8 mouse cellular contexts compared by ENCODE assay signal in the genomic region with DNA sequence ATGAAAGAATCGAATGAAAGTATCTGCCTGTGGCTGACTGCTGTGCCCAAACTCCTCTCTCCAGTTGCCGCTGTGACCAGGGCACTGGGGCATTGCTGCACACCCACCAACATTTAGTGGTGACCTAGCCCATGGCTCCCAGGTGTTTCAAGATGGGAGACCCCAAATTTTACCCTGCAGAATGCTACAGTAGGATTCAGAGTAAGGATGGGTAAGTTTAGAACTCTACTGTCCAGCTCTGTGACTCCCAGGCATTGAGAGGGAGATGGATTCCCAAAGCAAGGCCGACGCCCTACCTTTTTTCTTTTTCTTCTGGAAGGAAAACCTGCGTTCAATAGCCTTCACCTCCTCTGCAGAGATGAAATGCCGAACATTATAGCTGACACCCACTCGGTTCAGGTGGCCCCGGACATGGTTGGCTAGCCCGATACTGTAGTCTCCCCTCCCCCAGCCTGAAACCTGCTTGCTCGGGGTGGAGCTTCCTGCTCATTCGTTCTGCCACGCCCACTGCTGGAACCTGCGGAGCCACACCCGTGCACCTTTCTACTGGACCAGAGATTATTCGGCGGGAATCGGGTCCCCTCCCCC. TPM values are rescaled to one million over a fixed set of nuclear protein-coding genes. Genes with fewer than 3 reads are reported as not detected.
DNase-seq lines count a peak whose midpoint lies in the region; ATAC-seq and TF ChIP-seq lines count a peak whose summit lies in the region.

No protein-coding gene starts in this region.

- ATAC-seq in lung, embryonic 16.5 days (ENCODE audit: low read depth), result peak; percentile 32; the same call in 1 of the 2 replicates
- ATAC-seq in forebrain, embryonic 13.5 days, result no peak
- ATAC-seq in stomach, embryonic 16.5 days (ENCODE audit: insufficient read depth, low FRiP score), result peak; percentile 56; the same call in 1 of the 2 replicates

- no peaks in the 10 kb centered on the region for H3K36me3 ChIP-seq in lung, embryonic 16.5 days (ENCODE audit: control insufficient read depth, insufficient read depth, low read length)
- peaks cover 9% of the 10 kb centered on the region; the same call in 1 of the 2 replicates for H3K36me3 ChIP-seq in forebrain, embryonic 13.5 days (ENCODE audit: poor library complexity, severe bottlenecking)
- H3K36me3 ChIP-seq in liver, adult 2 months (ENCODE audit: control insufficient read depth, insufficient read depth, low read length), result peaks cover 1% of the 10 kb centered on the region; the same call in 1 of the 2 replicates
- H3K36me3 ChIP-seq in stomach, embryonic 16.5 days (ENCODE audit: control insufficient read depth, insufficient read depth, low read length), result no peaks in the 10 kb centered on the region

- H3K79me2 ChIP-seq in liver, adult 2 months (ENCODE audit: control insufficient read depth, insufficient read depth, low read length), result no peaks in the 10 kb centered on the region

- peak overlapping the region; percentile 52 for H3K4me2 ChIP-seq in lung, embryonic 16.5 days (ENCODE audit: low read depth, low read length)
- H3K4me2 ChIP-seq in forebrain, embryonic 13.5 days, result peak overlapping the region; percentile 50
- peak overlapping the region; percentile 51 for H3K4me2 ChIP-seq in stomach, embryonic 16.5 days (ENCODE audit: low read depth, low read length)

- H3K9me3 ChIP-seq in lung, embryonic 16.5 days (ENCODE audit: control insufficient read depth, low read length), result no peaks in the 10 kb centered on the region
- no peaks in the 10 kb centered on the region for H3K9me3 ChIP-seq in forebrain, embryonic 13.5 days (replicated peaks)
- no peaks in the 10 kb centered on the region for H3K9me3 ChIP-seq in stomach, embryonic 16.5 days (replicated peaks; ENCODE audit: control insufficient read depth, low read length)

- peak overlapping the region; percentile 65 for H3K9ac ChIP-seq in lung, embryonic 16.5 days (ENCODE audit: low read length)
- H3K9ac ChIP-seq in forebrain, embryonic 13.5 days, result no peak overlapping the region
- H3K9ac ChIP-seq in liver, adult 2 months (ENCODE audit: low read depth, low read length), result no peak overlapping the region
- peak overlapping the region; percentile 60 for H3K9ac ChIP-seq in stomach, embryonic 16.5 days (ENCODE audit: low read length)

- intact Hi-C loops in gastrocnemius, postnatal 36 days (cut with DNase I), result no loop called here

- TF ChIP-seq CTCF in liver, adult 2 months (IDR thresholded peaks at IDR 0.05; ENCODE audit: low read depth, low read length), result no peak

- 20% methylated on average over 10 of the region's 17 CpGs for WGBS in lung, embryonic 16.5 days
- 10% methylated on average over 14 of the region's 17 CpGs for WGBS in forebrain, embryonic 13.5 days
- WGBS in liver, adult 2 months, result 21% methylated on average over 12 of the region's 17 CpGs
- WGBS in stomach, embryonic 16.5 days, result 16% methylated on average over 11 of the region's 17 CpGs

- peak overlapping the region; percentile 68; the same call in 1 of the 2 replicates for H3K27ac ChIP-seq in lung, embryonic 16.5 days (ENCODE audit: low read length)
- no peak overlapping the region for H3K27ac ChIP-seq in forebrain, embryonic 13.5 days
- no peak overlapping the region for H3K27ac ChIP-seq in liver, adult 2 months (replicated peaks; ENCODE audit: insufficient read depth, low read depth, low read length)
- H3K27ac ChIP-seq in stomach, embryonic 16.5 days (ENCODE audit: low read length), result peak overlapping the region; percentile 65

- no peak for DNase-seq in lung, postnatal 4 days
- DNase-seq in liver, adult 2 months (ENCODE audit: extremely low read depth, low read depth, low spot score), result no peak
- no peak for DNase-seq in ovary, postnatal 14 days (ENCODE audit: low spot score)
- no peak for DNase-seq in urinary bladder, adult 2 months (ENCODE audit: low spot score)
- no peak for DNase-seq in gastrocnemius, postnatal 36 days

- peak overlapping the region; percentile 50 for H3K4me3 ChIP-seq in lung, embryonic 16.5 days (ENCODE audit: low read length)
- H3K4me3 ChIP-seq in forebrain, embryonic 13.5 days, result peak overlapping the region; percentile 29
- 0 out of 2 replicates have a peak overlapping the region, but pooled peaks have one; percentile 4 for H3K4me3 ChIP-seq in liver, adult 2 months (ENCODE audit: insufficient read depth, low read depth, low read length)
- peak overlapping the region; percentile 45 for H3K4me3 ChIP-seq in stomach, embryonic 16.5 days (replicated peaks; ENCODE audit: low read length)

- TF ChIP-seq POLR2A in liver, adult 2 months (IDR thresholded peaks at IDR 0.05; ENCODE audit: extremely low read depth, insufficient read depth, low read length), result no peak

- H3K27me3 ChIP-seq in lung, embryonic 16.5 days (ENCODE audit: control insufficient read depth, insufficient read depth, low read depth, low read length), result no peaks in the 10 kb centered on the region
- H3K27me3 ChIP-seq in forebrain, embryonic 13.5 days, result no peaks in the 10 kb centered on the region
- H3K27me3 ChIP-seq in liver, adult 2 months (ENCODE audit: control insufficient read depth, insufficient read depth, low read length), result no peaks in the 10 kb centered on the region
- no peaks in the 10 kb centered on the region for H3K27me3 ChIP-seq in stomach, embryonic 16.5 days (ENCODE audit: control insufficient read depth, insufficient read depth, low read length)

- H3K4me1 ChIP-seq in lung, embryonic 16.5 days (replicated peaks; ENCODE audit: control insufficient read depth, insufficient read depth, low read length), result peaks cover 11% of the 10 kb centered on the region
- peaks cover 9% of the 10 kb centered on the region; the same call in 1 of the 2 replicates for H3K4me1 ChIP-seq in forebrain, embryonic 13.5 days
- H3K4me1 ChIP-seq in liver, adult 2 months (ENCODE audit: control insufficient read depth, insufficient read depth, low read length), result no peaks in the 10 kb centered on the region; the same call in 1 of the 2 replicates
- peaks cover 5% of the 10 kb centered on the region for H3K4me1 ChIP-seq in stomach, embryonic 16.5 days (ENCODE audit: control insufficient read depth, insufficient read depth, low read length)

RNA-seq across cellular contexts. Expression of a gene that starts 18.7 kb away (rescaled TPM):
- 101 and 108 TPM in 2 replicates for polyA plus RNA-seq in lung, embryonic 16.5 days (2015; fragmentation: Nextera tagmentation; extraction: Ambion mirVana)
- polyA plus RNA-seq in forebrain, embryonic 13.5 days (2015; fragmentation: Nextera tagmentation; extraction: Ambion mirVana), result 113 and 119 TPM in 2 replicates
- 25.2 and 26.7 TPM in 2 replicates for total RNA-seq in liver, adult 2 months (2014; rRNA removed)
- 40.5 and 62.0 TPM in 2 replicates for polyA plus RNA-seq in liver, adult 2 months (2012; rRNA removed)
- polyA plus RNA-seq in stomach, embryonic 16.5 days (2015; fragmentation: Nextera tagmentation; extraction: Ambion mirVana), result 72.0 and 78.9 TPM in 2 replicates
- 149 and 154 TPM in 2 replicates for polyA plus RNA-seq in urinary bladder, adult 2 months (2012; rRNA removed)
- total RNA-seq in gastrocnemius, postnatal 36 days (2021), result 10 to 100 TPM; 24.9 to 30.0 TPM

RNA-seq across cellular contexts. Expression of a gene that starts 20.2 kb away (rescaled TPM):
- 22.6 and 27.0 TPM in 2 replicates for polyA plus RNA-seq in lung, embryonic 16.5 days (2015; fragmentation: Nextera tagmentation; extraction: Ambion mirVana)
- 26.6 and 27.7 TPM in 2 replicates for polyA plus RNA-seq in forebrain, embryonic 13.5 days (2015; fragmentation: Nextera tagmentation; extraction: Ambion mirVana)
- total RNA-seq in liver, adult 2 months (2014; rRNA removed), result 1.8 and 2.7 TPM in 2 replicates
- 10.4 and 14.0 TPM in 2 replicates for polyA plus RNA-seq in liver, adult 2 months (2012; rRNA removed)
- 23.7 and 24.5 TPM in 2 replicates for polyA plus RNA-seq in stomach, embryonic 16.5 days (2015; fragmentation: Nextera tagmentation; extraction: Ambion mirVana)
- 28.3 and 34.2 TPM in 2 replicates for polyA plus RNA-seq in urinary bladder, adult 2 months (2012; rRNA removed)
- 10 to 100 TPM; 11.2 to 11.6 TPM for total RNA-seq in gastrocnemius, postnatal 36 days (2021)

RNA-seq across cellular contexts. Expression of a gene that starts 34.3 kb away (rescaled TPM):
- polyA plus RNA-seq in lung, embryonic 16.5 days (2015; fragmentation: Nextera tagmentation; extraction: Ambion mirVana), result 1.7 and 4.0 TPM in 2 replicates
- 0.26 and 0.32 TPM in 2 replicates for polyA plus RNA-seq in forebrain, embryonic 13.5 days (2015; fragmentation: Nextera tagmentation; extraction: Ambion mirVana)
- 0.81 and 0.83 TPM in 2 replicates for total RNA-seq in liver, adult 2 months (2014; rRNA removed)
- polyA plus RNA-seq in liver, adult 2 months (2012; rRNA removed), result 1.2 and 1.6 TPM in 2 replicates
- polyA plus RNA-seq in stomach, embryonic 16.5 days (2015; fragmentation: Nextera tagmentation; extraction: Ambion mirVana), result 1.8 and 2.1 TPM in 2 replicates
- 2.6 and 3.5 TPM in 2 replicates for polyA plus RNA-seq in urinary bladder, adult 2 months (2012; rRNA removed)
- 1 to 10 TPM in 1 of 2 experiments, under 1 TPM in 1; 0.76 to 2.0 TPM for total RNA-seq in gastrocnemius, postnatal 36 days (2021)

RNA-seq across cellular contexts. Expression of a gene that starts 48.0 kb away (rescaled TPM):
- 92.9 and 100 TPM in 2 replicates for polyA plus RNA-seq in lung, embryonic 16.5 days (2015; fragmentation: Nextera tagmentation; extraction: Ambion mirVana)
- polyA plus RNA-seq in forebrain, embryonic 13.5 days (2015; fragmentation: Nextera tagmentation; extraction: Ambion mirVana), result 112 and 114 TPM in 2 replicates
- 30.3 and 31.6 TPM in 2 replicates for total RNA-seq in liver, adult 2 months (2014; rRNA removed)
- polyA plus RNA-seq in liver, adult 2 months (2012; rRNA removed), result 29.0 and 47.9 TPM in 2 replicates
- polyA plus RNA-seq in stomach, embryonic 16.5 days (2015; fragmentation: Nextera tagmentation; extraction: Ambion mirVana), result 94.7 and 98.8 TPM in 2 replicates
- 70.9 and 76.2 TPM in 2 replicates for polyA plus RNA-seq in urinary bladder, adult 2 months (2012; rRNA removed)
- 10 to 100 TPM; 26.5 to 38.3 TPM for total RNA-seq in gastrocnemius, postnatal 36 days (2021)

RNA-seq across cellular contexts. Expression of a gene that starts 54.9 kb away (rescaled TPM):
- 0.74 TPM in 1 of 2 replicates, not detected in the other for polyA plus RNA-seq in lung, embryonic 16.5 days (2015; fragmentation: Nextera tagmentation; extraction: Ambion mirVana)
- not detected in 2 replicates for polyA plus RNA-seq in forebrain, embryonic 13.5 days (2015; fragmentation: Nextera tagmentation; extraction: Ambion mirVana)
- 69.5 and 141 TPM in 2 replicates for total RNA-seq in liver, adult 2 months (2014; rRNA removed)
- polyA plus RNA-seq in liver, adult 2 months (2012; rRNA removed), result 198 and 251 TPM in 2 replicates
- 0.39 and 0.84 TPM in 2 replicates for polyA plus RNA-seq in stomach, embryonic 16.5 days (2015; fragmentation: Nextera tagmentation; extraction: Ambion mirVana)
- 0.50 and 0.68 TPM in 2 replicates for polyA plus RNA-seq in urinary bladder, adult 2 months (2012; rRNA removed)
- total RNA-seq in gastrocnemius, postnatal 36 days (2021), result under 1 TPM in 1 of 2 experiments, not detected in 1; 0.08 TPM

Comparison
In these comparisons a context has a peak if more than half of its experiments do, and no peak if none do; other contexts are left out.
1. H3K27ac ChIP-seq: peak in lung, embryonic 16.5 days (single experiment) and stomach, embryonic 16.5 days (single experiment); none in forebrain, embryonic 13.5 days (single experiment) and liver, adult 2 months (single experiment).
2. H3K9ac ChIP-seq: peak in lung, embryonic 16.5 days (single experiment) and stomach, embryonic 16.5 days (single experiment); none in forebrain, embryonic 13.5 days (single experiment) and liver, adult 2 months (single experiment).
3. Peak in every context shown above with its lines, with median percentiles within 50 percentile points of each other: H3K4me2 ChIP-seq and H3K4me3 ChIP-seq.